Mouse (Mus musculus): ENCODE results near the gene S100a7a.

S100a7a gene

DNA sequence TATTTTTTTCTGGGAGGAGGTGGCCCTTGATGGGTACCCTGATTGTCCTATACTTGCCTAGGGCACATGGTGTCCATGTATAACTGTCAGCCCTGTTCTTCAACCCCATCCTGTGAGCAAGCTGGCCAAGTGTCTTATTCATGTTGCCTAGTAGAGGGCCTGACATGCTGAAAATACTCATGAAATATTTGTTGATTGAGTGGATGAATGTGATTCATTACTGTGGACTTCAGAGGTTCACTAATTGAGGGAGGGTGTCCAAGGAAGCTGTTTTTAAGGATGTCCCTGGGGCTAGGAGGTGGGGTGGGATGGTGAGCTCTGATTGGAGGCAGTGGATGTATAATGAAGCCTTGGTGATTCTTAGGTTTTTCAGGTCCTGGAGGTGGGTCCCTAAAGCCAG is at the start of gene S100a7a:
Gene S100a7a, plus strand, starts transcription at position 301 of the 400 bp plus-strand sequence.
- no peak for DNase-seq

DNA sequence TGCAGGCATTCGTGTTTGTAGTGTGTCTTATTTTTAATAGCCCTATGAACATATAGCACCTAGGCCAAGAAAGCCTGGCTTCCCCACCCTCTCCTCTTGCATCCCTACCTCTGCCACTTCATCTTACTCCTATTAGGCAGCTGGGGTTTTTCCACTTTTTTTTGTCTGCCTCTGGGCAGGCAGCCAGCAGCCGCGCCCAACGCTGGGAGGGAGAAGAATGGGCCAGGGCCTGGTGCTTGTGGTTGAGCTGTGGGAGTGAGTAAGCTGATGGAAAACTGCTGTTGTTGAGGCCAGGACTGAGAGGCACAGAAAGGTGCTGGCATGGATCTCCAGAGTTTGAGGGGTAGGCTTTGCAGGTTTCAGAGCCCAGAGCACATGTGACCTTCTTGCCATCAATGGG is 49.4 kb upstream of the S100a7a start:
- DNase-seq = peak; percentile 27

DNA sequence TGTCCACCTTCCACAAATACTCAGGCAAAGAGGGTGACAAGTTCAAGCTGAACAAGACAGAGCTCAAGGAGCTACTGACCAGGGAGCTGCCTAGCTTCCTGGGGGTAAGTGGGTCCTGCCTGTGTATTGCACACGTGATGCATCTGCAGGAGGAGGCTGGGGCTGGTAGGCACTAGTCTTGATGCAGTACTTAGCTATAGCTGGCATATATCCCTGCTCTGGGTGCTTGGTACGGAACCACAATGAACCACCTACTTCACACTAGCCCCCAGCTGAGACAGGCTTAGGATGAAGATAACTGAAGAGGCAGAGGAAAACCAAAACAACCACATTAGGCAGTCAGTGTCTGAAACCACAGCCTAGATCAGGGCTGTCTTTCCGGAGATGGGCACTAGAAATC is 48.8 kb upstream of the S100a7a start:
- no peak for DNase-seq

DNA sequence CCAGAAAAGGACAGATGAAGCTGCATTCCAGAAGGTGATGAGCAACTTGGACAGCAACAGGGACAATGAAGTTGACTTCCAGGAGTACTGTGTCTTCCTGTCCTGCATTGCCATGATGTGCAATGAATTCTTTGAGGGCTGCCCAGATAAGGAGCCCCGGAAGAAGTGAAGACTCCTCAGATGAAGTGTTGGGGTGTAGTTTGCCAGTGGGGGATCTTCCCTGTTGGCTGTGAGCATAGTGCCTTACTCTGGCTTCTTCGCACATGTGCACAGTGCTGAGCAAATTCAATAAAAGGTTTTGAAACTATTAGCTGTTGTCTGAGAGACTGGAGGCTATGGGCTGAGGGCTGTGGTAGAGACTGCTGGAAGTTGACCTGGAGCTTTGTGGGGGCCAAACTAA is 48.1 kb upstream of the S100a7a start:
- DNase-seq = no peak

DNA sequence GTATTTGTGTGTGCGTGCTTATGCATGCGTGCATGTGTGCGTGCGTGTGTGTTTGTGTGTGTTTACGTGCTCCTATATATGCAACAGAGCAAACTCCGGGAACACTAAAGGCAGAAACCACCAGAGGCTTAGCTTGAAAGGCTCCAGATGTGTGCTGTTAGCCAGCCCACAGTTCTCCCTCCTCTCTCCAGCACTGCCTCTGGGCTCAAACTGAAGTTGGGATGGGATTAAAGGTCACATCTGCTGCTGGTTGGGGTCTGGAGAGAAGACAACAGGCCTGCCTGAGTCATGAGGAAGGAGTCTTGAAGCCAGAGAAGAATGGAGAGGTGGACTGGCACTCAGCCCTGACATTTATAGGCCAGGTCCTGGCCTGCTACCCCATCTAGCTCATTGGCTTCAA is 47.6 kb upstream of the S100a7a start:
- peak; percentile 74 for DNase-seq

DNA sequence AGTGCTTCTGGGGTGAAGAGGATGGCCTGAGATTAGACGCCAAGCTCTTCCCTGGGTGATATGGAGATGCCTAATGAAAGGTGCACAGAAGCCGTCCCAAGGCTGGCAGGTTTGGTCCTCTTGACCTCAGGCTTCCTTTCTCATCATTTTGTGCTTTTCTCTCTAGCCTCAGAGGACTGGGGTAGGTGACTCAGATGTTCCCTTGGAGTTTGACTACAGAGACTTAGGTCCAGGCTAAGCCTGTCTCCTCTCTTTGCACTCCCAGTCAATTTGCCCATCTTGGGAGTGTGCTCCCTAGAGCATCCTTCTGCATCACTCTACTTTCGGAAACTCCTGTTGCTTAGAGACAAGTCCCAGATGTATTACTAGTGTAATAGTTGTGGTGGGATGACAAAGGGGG is 46.5 kb upstream of the S100a7a start:
- DNase-seq = no peak

DNA sequence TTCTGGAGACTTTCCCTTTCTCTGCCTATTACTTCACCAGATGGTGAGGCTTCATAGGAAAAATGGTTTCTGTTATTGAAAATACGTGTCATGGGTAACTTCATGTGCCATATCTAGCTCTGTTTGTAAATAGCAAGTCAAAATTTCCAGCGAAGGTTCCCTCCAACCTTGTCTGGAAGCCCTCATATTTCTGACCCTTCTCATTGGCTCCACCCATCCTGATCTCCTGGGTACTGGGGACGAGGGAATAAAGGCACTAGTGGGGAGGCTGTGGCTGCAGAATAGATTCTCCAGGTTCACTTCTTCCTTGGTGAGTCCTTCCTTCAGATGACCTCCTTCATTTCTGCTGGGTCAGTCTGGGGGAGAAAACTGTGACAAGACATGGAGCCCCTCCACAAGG is 45.6 kb upstream of the S100a7a start, which contains the start of gene S100a5:
Gene S100a5, plus strand, starts transcription at position 301 of the 400 bp plus-strand sequence.
- DNase-seq = no peak

DNA sequence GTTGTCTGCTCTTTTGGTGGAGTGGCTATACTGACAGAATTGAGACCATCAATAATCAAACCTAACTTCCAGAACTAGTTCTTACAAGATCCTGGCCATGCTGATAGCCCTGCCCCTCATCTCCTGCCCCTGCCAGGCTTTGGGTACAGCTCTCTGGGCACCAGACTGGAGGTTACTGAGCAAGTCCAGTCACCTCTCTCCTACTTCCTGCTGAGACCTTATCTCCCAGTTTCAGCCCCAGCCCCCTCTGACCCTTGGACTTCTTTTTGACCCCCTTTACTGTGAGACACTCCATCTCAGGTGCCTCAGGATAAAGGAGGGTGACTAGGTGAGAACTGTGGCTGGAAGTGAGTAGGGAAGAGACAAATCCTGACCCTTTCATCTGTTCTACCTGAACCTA is 44.7 kb upstream of the S100a7a start:
- no peak for DNase-seq

DNA sequence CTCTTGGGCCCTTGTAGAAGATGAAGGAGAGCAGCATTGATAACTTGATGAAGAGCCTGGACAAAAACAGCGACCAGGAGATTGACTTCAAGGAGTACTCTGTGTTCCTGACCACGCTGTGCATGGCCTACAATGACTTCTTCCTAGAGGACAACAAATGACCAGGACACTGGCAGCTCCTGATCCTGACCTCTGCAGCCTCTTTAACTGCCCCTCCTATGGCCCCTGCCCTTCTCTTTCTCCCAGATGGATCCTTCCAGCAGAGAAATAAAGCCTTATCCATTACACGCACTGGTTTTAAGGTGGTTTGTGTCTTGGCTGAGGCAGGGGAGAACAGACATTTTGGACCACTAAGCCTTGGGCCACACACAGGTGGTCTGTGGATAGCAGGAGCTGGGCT is 42.3 kb upstream of the S100a7a start:
- no peak for DNase-seq

DNA sequence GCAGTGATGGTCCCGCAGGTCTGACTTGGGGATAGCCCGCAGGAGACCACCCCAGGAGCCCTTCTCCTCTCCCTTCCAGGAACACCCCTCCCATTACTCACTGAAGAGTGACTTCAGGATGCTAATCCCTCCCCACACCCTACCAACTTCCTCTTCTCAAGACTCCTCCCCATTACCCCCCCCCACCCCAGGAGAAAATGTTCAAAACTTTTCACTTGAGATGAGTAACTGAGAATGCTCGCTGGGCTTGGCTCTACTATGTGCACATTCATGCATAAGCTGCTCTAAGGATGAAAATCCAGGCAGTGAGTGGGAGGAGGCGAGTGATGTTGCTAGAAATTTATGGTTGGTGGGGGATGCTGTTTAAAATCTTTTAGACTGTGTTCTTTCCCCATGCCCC is 41.8 kb upstream of the S100a7a start:
- no peak for DNase-seq

DNA sequence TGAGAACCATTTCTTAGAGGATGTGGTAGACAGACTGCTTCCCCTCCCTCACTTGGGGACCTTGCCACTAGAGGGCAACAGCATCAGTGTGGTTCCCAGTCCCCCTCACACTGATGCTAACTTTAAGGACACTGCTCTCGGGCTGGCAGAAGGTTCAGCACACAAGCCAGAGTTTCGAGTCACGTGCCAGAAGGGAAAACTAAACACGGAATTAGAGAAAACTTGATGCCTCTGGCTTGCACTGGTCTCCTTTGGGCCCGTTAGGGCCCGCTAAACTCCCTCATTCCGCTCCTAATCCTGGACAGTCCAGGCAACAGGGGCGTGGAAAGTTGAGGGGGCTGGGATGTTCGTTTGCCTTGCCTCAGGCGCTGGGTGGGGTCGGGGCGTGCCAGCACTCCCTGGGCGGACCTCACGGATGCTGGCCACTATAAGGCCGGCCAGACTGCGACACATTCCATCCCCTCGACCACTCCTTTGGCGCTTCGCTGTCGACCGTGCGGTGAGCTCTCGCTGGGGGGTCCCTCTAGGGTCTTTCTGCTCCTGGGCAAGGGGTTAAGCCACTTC is 41.0 kb upstream of the S100a7a start, which contains the start of gene S100a6:
Gene S100a6, plus strand, starts transcription at position 155 of the 564 bp plus-strand sequence.
- peak; percentile 83 for DNase-seq

DNA sequence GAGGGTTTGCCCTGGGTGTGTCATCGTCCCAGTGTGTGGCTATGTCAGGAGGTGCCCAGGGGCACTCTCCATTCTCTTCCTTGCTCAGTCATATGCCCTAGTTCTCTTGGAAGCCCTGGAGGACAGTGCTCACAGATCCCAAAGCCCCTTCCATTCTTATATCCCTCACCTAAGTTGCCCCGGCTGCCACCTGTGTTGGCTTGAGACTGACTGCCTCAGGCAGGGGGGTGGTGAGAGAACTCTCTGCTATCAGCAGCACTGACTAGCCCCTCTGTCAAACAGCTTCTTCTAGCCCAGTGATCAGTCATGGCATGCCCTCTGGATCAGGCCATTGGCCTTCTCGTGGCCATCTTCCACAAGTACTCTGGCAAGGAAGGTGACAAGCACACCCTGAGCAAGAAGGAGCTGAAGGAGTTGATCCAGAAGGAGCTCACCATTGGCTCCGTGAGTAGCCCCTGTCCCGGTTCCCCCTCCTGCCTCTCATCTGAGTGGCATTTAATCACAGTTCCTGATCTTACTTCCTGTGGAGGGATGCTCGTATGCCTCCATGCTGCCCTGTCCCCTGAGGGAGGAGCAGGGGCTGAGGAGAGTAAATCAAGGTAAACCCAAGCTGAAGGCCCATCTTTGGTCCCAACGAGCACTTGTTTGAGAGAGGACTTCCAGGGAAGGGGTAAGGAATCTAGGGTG is 40.2 kb upstream of the S100a7a start:
- DNase-seq = no peak

DNA sequence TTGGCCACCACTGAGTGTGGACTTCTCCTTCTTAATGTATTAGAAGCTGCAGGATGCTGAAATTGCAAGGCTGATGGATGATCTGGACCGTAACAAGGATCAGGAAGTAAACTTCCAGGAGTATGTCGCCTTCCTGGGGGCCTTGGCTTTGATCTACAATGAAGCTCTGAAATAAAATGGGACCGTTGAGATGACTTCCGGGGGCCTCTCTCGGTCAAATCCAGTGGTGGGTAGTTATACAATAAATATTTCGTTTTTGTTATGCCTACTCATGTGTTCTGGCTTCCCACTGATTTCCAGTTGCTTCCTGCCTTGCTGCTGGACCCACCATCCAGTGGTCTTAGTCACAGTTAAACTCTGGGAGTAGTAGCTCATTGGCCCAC is 39.7 kb upstream of the S100a7a start:
- no peak for DNase-seq

DNA sequence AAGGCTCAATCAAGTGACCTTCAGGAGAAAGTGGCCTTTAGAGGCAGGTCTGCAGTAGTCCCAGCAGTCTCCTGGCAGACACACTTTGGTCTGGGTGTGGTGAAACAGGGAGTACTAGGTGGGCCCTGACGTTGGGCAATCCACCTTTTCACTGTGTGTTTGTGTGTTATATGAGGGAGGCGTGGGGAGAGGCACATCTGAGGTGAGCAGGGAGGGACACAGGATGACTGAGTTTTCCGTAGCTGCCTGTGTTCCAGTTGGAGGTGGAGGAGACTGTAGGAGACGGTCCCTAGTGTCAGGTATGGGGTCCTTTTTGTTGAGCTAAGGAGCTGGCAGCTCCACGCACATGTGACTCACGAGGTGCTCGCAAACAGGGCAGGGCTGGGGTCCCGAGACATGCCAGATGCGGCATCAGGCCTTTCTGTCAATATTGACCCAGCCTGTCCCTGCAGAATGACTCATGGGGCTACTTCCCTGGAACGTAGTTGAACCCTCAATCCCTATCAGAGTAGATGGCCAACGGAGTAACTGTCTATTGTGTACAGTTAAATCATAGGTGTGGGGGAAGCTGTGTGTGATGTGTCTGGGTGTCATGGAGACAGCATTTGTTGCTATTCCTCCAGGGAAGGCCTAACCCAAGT is 39.1 kb upstream of the S100a7a start:
- no peak for DNase-seq

DNA sequence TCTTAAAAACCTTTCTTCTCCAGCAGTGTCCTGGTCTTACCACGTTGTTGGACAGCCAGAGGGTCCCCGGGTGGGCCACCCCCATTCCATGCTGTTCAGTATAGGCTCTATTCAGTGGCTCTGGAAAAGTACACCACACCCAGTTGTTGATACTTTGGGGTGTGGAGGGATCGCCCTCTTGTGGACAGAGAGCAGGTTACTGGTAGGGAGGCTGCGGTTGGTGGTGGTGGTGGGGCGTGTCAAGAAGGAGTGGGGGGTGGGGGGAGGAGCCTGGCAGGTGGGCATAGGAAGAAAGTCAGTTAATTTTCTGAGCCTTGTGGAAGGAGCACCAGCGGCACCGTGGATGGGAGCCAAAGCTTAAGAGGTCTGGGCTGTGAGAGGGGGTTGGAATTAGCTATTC is 38.4 kb upstream of the S100a7a start:
- DNase-seq = peak; percentile 70

DNA sequence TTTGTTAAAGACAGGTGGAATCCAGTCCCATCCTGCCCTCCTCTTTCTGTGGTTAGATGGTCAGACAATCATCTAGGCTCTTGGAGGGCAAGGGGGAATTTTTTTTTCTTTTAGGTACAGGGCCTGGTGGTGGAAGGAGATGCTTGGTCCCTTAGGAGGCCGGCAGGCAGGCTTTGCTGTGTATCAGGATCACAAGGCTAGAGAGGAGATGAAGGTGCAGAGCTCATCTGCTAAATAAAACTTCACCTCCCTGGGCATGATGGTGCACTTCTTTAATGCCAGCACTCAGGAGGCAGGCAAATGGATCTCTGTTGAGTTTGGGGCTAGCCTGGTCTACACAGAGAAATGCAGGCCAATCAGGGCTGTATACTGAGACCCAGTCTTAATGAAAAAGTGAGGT is 37.9 kb upstream of the S100a7a start:
- DNase-seq = no peak

DNA sequence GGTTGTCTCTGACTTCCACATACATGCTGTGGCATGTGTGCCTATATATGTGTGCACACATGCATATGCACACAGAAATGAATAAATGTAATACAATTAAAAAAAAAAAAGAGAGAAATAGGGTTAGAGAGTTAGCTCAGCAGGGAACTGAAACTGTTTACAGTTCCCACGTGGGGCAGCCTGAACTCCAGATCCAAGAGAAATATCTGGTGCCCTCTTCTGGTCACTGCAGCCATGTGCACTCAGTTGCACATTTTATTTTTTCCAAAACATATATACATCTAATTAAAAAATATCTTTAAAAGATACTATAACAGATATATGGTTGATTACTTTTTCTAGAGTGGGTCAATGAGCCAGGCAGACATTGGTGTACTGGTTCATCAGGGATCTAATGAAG is 36.2 kb upstream of the S100a7a start:
- no peak for DNase-seq

DNA sequence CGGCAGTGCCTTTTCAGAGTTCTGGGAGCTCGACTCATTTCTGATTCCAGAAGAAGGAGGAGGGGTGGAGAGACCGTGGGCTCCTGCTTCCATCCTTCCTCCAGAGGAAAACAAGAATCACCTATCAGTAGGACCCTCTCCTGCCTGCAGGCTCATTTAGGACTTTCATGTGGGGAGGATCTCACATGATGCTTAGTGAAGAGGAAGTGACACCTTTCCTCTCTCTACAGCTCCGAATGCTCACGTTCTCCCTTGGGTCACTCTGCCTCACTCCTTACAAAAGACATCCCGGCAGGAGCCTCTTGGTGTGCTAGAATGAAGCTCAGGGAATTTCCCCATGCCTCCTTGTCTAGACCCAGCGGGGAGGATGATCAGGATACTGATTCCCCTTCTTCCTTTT is 32.3 kb upstream of the S100a7a start:
- DNase-seq = no peak

DNA sequence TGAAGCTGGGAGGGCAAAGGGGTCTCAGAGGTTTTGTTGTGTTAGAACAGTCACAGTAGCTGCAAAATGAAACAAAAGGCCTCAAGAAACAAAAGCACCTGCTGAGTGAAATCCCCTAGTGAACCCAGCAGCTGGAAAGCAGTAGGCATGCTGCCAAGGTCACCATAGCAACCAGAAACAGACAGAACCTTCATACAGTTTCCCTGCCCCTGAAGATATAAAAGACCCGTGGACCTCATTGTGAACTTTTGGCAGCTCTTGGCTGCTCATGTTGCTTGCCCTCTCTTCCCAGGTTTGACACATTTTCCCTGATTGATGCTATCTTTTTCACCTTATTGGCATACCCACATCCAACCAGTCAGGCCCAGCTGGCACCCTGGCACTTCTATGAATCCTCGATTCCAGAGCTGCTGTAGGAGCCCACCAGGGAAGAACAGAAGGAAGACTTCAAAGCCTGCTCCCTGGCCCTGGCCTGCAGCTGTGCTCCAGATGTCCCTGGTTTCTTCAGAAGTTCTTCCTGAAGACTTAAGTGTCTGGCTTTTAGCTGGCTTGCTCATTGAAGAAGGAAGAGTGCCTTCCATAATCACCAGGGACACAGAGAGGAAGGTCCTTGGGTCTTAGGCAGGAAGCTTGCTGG is 30.3 kb upstream of the S100a7a start:
- peak; percentile 51 for DNase-seq

DNA sequence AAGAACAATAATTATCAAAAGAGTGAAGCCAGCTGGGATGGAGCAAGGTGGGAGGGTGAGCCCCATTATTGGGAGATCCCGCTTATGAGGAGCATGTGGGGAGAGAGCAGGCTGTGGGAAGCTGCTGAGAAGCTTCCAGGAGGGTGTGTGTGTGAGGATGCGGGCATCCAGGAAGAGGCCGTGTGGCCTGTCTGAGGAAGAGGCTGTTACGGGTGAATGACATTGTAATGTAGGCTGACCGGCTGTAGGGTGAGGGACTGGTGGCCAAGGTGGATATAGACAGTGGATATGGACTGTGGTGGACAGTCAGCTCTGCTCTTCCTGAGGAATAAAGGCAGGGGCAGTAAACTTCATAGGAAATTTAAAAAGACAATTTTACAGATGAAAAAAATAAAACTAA is 28.3 kb upstream of the S100a7a start:
- DNase-seq = no peak

DNA sequence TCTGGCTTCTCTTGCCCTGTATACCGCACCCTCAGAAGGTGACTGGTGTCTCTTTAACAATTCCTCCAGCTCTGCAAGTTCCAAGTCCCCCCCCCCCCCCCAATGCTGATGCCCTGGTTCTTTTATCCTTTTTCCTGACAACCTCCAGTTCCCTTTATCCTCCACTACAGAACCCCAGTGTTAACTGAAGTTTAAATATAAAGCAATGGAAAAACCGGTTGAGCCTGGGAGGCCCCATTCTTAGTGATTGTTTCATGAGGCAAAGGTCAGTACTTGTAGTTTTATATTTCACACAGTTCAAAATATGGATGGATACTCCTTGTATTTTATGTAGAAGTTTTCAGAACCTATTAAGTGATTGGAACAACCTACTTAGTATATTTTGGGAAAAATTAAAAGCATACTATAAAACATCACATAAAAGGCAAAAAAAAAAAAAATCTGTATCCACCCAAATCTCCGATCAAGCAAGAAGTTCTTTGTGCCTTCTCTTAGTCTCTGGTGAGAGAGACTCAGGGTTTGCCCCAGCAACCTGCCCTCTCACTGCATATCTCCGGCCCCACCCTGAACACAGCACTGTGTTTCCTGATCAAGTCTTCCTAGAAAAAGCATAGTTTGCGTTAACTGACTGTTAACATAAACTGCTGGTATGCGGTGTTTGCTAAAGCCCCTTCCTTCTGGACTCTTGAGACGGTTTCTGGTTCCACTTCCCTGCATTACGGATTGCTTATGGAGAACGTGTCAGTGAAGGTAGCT is 27.4 kb upstream of the S100a7a start:
- no peak for DNase-seq

DNA sequence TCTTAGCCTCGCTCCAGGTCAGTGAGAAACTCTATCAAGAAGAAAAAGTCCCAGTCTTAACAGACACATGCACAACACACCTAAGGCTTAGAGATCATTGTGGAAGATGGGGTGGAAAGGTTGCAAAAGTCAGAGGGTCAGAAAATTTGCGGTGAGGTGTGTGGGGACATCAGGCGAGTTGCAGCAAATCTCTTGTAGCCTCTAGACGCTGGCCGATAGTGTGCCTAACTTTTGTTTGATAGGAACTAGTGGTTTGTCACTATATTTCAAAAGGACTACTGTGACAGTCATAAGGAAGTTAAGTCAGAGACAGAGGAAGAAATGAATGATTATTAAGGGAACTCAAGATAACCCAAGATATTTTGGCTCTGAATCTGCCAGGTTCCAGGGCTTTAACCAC is 26.5 kb upstream of the S100a7a start:
- no peak for DNase-seq

DNA sequence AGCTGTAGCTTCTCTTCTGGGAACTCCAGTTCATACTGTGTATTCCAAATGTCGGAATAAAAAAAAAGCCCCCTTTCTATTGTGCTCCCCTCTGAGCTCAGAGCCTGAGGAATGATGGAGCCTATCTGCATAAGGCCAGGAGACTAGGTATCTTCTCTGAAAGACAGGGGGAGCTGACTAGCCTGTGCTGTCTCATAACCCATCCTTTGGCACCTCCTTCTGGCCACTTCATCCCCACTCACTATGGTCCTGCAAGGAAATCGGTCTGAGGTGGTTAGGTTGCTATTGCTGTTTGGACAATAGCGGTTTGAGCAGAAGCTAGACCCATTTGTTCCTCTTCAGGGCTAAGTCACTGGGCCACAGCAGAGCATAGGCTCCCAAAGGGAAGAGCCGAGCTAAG is 26.0 kb upstream of the S100a7a start:
- DNase-seq = no peak
